In the genomic region with DNA sequence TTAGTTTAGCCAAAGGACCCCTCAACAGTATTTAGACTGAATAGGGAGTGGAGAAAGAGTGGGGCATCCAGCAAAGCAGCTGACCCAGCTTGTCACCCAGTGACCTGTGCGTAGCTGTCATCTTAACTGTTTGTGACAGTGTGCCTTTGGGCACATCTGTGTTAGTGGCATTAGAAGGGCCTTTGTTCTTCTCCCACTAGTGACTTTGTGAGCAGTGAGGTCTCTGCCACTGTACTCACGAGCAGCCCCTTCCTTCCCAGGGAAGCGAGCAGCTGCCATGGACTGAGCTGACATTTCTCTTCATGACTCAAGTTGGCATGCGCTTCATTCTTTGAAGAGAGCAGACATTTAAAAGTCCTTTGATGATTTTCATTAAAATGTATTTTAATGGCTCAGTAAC, we compare ENCODE assay signal across 19 mouse cellular contexts.
A peak's percentile ranks its signal among the peaks of the same experiment; 100 is the strongest.
DNase-seq lines count a peak whose midpoint lies in the region; ATAC-seq and TF ChIP-seq lines count a peak whose summit lies in the region.
"Had no signal": no experiment of that assay in that cellular context is flagged by ENCODE, and none has a peak within 500 bp of the region (broad histone marks: within the 10 kb centered on the region; RNA-seq: fewer than 3 reads in every experiment).

No protein-coding gene starts in this region.

- no peak overlapping the region for H3K9ac ChIP-seq in hindbrain, postnatal 0 days (replicated peaks; ENCODE audit: low read length)
- no peak overlapping the region for H3K9ac ChIP-seq in hindbrain, embryonic 13.5 days
- no peak overlapping the region for H3K9ac ChIP-seq in midbrain, embryonic 16.5 days (ENCODE audit: low read depth, low read length)
- no peak overlapping the region for H3K9ac ChIP-seq in midbrain, embryonic 11.5 days (ENCODE audit: low read length)
- H3K9ac ChIP-seq: embryonic facial prominence, embryonic 13.5 days; forebrain, embryonic 13.5 days; forebrain, postnatal 0 days; heart, embryonic 15.5 days; hindbrain, embryonic 14.5 days had no signal

- WGBS in cerebellum, adult 2 months: 68% methylated on average over 4 of the region's 4 CpGs
- 56% methylated on average over 4 of the region's 4 CpGs for WGBS in hindbrain, postnatal 0 days
- WGBS in hindbrain, embryonic 13.5 days: 67% methylated on average over 4 of the region's 4 CpGs
- WGBS in midbrain, embryonic 16.5 days: 48% methylated on average over 4 of the region's 4 CpGs
- 65% methylated on average over 4 of the region's 4 CpGs for WGBS in midbrain, embryonic 11.5 days

- H3K9me3 ChIP-seq in hindbrain, postnatal 0 days (ENCODE audit: low read length): no peaks in the 10 kb centered on the region
- no peaks in the 10 kb centered on the region for H3K9me3 ChIP-seq in hindbrain, embryonic 13.5 days
- no peaks in the 10 kb centered on the region for H3K9me3 ChIP-seq in midbrain, embryonic 16.5 days (replicated peaks; ENCODE audit: control insufficient read depth, low read length, poor library complexity, severe bottlenecking)
- H3K9me3 ChIP-seq in midbrain, embryonic 11.5 days (ENCODE audit: control insufficient read depth, low read length): no peaks in the 10 kb centered on the region
- H3K9me3 ChIP-seq: embryonic facial prominence, embryonic 13.5 days; forebrain, embryonic 13.5 days; heart, embryonic 15.5 days had no signal

- H3K36me3 ChIP-seq in hindbrain, postnatal 0 days (ENCODE audit: insufficient read depth, low read length): no peaks in the 10 kb centered on the region
- no peaks in the 10 kb centered on the region for H3K36me3 ChIP-seq in hindbrain, embryonic 13.5 days
- no peaks in the 10 kb centered on the region for H3K36me3 ChIP-seq in midbrain, embryonic 16.5 days (ENCODE audit: control insufficient read depth, insufficient read depth, low read length)
- H3K36me3 ChIP-seq in midbrain, embryonic 11.5 days (ENCODE audit: control insufficient read depth, insufficient read depth, low read length): no peaks in the 10 kb centered on the region
- H3K36me3 ChIP-seq: embryonic facial prominence, embryonic 13.5 days; heart, embryonic 15.5 days had no signal

- peak; percentile 20 for DNase-seq in cerebellum, postnatal 14 days
- DNase-seq in cerebellum, adult 2 months: no peak
- DNase-seq in hindbrain, postnatal 0 days (ENCODE audit: low spot score): peak; percentile 42
- DNase-seq in midbrain, embryonic 11.5 days (ENCODE audit: low spot score, missing footprints): no peak
- no peak for DNase-seq in testis, postnatal 10 days (ENCODE audit: low spot score)
- DNase-seq: adrenal gland, postnatal 10 days; cerebellum, adult 18-20 months; cerebellum, postnatal 25 days; forebrain, postnatal 0 days; gastrocnemius, postnatal 14 days; heart, adult 2 months; heart, postnatal 14 days had no signal

- no peak for TF ChIP-seq CTCF in cerebellum, adult 2 months (IDR thresholded peaks at IDR 0.05; ENCODE audit: borderline replicate concordance, insufficient read depth, low read depth, low read length)
- TF ChIP-seq CTCF in hindbrain, postnatal 0 days (IDR thresholded peaks at IDR 0.05; ENCODE audit: low read depth): no peak

- no peak overlapping the region for H3K4me2 ChIP-seq in hindbrain, postnatal 0 days (ENCODE audit: low read depth, low read length)
- H3K4me2 ChIP-seq in hindbrain, embryonic 13.5 days: no peak overlapping the region
- no peak overlapping the region for H3K4me2 ChIP-seq in midbrain, embryonic 16.5 days (ENCODE audit: low read length)
- H3K4me2 ChIP-seq in midbrain, embryonic 11.5 days: no peak overlapping the region
- H3K4me2 ChIP-seq: embryonic facial prominence, embryonic 13.5 days; forebrain, embryonic 13.5 days; heart, embryonic 11.5 days; heart, embryonic 15.5 days; hindbrain, embryonic 14.5 days had no signal

- H3K4me3 ChIP-seq in cerebellum, adult 2 months (replicated peaks; ENCODE audit: insufficient read depth, low read depth, low read length): no peak overlapping the region
- no peak overlapping the region for H3K4me3 ChIP-seq in hindbrain, postnatal 0 days (ENCODE audit: low read length)
- H3K4me3 ChIP-seq in hindbrain, embryonic 13.5 days: no peak overlapping the region
- H3K4me3 ChIP-seq in midbrain, embryonic 16.5 days (ENCODE audit: low read depth, low read length): no peak overlapping the region
- no peak overlapping the region for H3K4me3 ChIP-seq in midbrain, embryonic 11.5 days (ENCODE audit: low read depth, low read length)
- H3K4me3 ChIP-seq: embryonic facial prominence, embryonic 13.5 days; forebrain, embryonic 13.5 days; heart, adult 2 months; heart, embryonic 15.5 days had no signal

- no peaks in the 10 kb centered on the region for H3K4me1 ChIP-seq in cerebellum, adult 2 months (ENCODE audit: control insufficient read depth, insufficient read depth, low read length)
- H3K4me1 ChIP-seq in hindbrain, postnatal 0 days (ENCODE audit: insufficient read depth, low read length): no peaks in the 10 kb centered on the region
- H3K4me1 ChIP-seq in hindbrain, embryonic 13.5 days (replicated peaks): no peaks in the 10 kb centered on the region
- no peaks in the 10 kb centered on the region for H3K4me1 ChIP-seq in midbrain, embryonic 16.5 days (ENCODE audit: control insufficient read depth, insufficient read depth, low read length)
- H3K4me1 ChIP-seq in midbrain, embryonic 11.5 days (ENCODE audit: control insufficient read depth, insufficient read depth, low read length): peaks cover 3% of the 10 kb centered on the region; the same call in 1 of the 2 replicates
- H3K4me1 ChIP-seq: embryonic facial prominence, embryonic 13.5 days; forebrain, embryonic 13.5 days; heart, embryonic 15.5 days had no signal

- no peak overlapping the region for H3K27ac ChIP-seq in cerebellum, adult 2 months (ENCODE audit: insufficient read depth, low read length)
- no peak overlapping the region for H3K27ac ChIP-seq in hindbrain, postnatal 0 days
- no peak overlapping the region for H3K27ac ChIP-seq in hindbrain, embryonic 13.5 days
- no peak overlapping the region for H3K27ac ChIP-seq in midbrain, embryonic 16.5 days (ENCODE audit: low read length)
- H3K27ac ChIP-seq in midbrain, embryonic 11.5 days (ENCODE audit: low read depth, low read length): no peak overlapping the region
- H3K27ac ChIP-seq: embryonic facial prominence, embryonic 13.5 days; forebrain, embryonic 13.5 days; heart, adult 2 months; heart, embryonic 15.5 days; hindbrain, embryonic 14.5 days had no signal

- H3K27me3 ChIP-seq in cerebellum, adult 2 months (ENCODE audit: control insufficient read depth, insufficient read depth, low read length): no peaks in the 10 kb centered on the region
- H3K27me3 ChIP-seq in hindbrain, postnatal 0 days (ENCODE audit: insufficient read depth, low read length): no peaks in the 10 kb centered on the region
- no peaks in the 10 kb centered on the region for H3K27me3 ChIP-seq in hindbrain, embryonic 13.5 days
- H3K27me3 ChIP-seq in midbrain, embryonic 16.5 days (ENCODE audit: control insufficient read depth, insufficient read depth, low read depth, low read length): no peaks in the 10 kb centered on the region
- no peaks in the 10 kb centered on the region for H3K27me3 ChIP-seq in midbrain, embryonic 11.5 days (ENCODE audit: control insufficient read depth, insufficient read depth, low read length)
- H3K27me3 ChIP-seq: embryonic facial prominence, embryonic 13.5 days; forebrain, embryonic 13.5 days; heart, embryonic 15.5 days had no signal

- peak; percentile 58 for ATAC-seq in hindbrain, postnatal 0 days
- no peak for ATAC-seq in hindbrain, embryonic 13.5 days (ENCODE audit: low FRiP score)
- peak; percentile 71; the same call in 1 of the 2 replicates for ATAC-seq in midbrain, embryonic 16.5 days
- ATAC-seq in midbrain, embryonic 11.5 days (ENCODE audit: low FRiP score): no peak
- ATAC-seq: forebrain, embryonic 13.5 days; forebrain, postnatal 0 days had no signal

- no peak for TF ChIP-seq POLR2A in cerebellum, adult 2 months (IDR thresholded peaks at IDR 0.05; ENCODE audit: borderline replicate concordance, insufficient read depth, low read length)

Comparison
In these comparisons a context has a peak if more than half of its experiments do, and no peak if none do; other contexts are left out.
1. DNase-seq: peak in cerebellum, postnatal 14 days (2 of 2) and hindbrain, postnatal 0 days (single experiment); none in cerebellum, adult 2 months (0 of 2), midbrain, embryonic 11.5 days (single experiment) and testis, postnatal 10 days (single experiment).
2. ATAC-seq: peak in hindbrain, postnatal 0 days (single experiment) and midbrain, embryonic 16.5 days (single experiment); none in hindbrain, embryonic 13.5 days (single experiment) and midbrain, embryonic 11.5 days (single experiment).